Mouse (Mus musculus) neural tube, embryonic 11.5 days (tissue): ENCODE results near the gene Ddx17. TPM values are rescaled to one million over a fixed set of nuclear protein-coding genes. Genes with fewer than 3 reads are reported as not detected.

Experiments
- ATAC-seq: fragments of 200-750 bp; cut with Nextera tagmentation; 2 replicates; pipeline ENCODE4 v1.8.0; 2017; ENCODE audit warnings: moderate number of reproducible peaks, mild to moderate bottlenecking, moderate TSS enrichment, moderate library complexity; ENCODE audit not compliant: insufficient read depth, low FRiP score, low TSS enrichment
- DNase-seq: peaks from one replicate; pipeline ENCODE4 v3.0.0-alpha.2; 2015; ENCODE audit warnings: low spot score
- H3K27ac ChIP-seq: fragments of 300-500 bp; sonication (generic); 2 replicates; pipeline ENCODE4 v1.5.1; 2014; ENCODE audit warnings: low read depth, mild to moderate bottlenecking, low read length
- H3K27me3 ChIP-seq: fragments of 300-500 bp; sonication (generic); 2 replicates; pipeline ENCODE4 v1.6.1; 2014; ENCODE audit warnings: mild to moderate bottlenecking, low read length, mixed read lengths; ENCODE audit not compliant: control insufficient read depth, insufficient read depth
- H3K36me3 ChIP-seq: fragments of 300-500 bp; sonication (generic); 2 replicates; pipeline ENCODE4 v1.6.1; 2014; ENCODE audit warnings: mild to moderate bottlenecking, low read length, moderate library complexity, mixed read lengths; ENCODE audit not compliant: control insufficient read depth, insufficient read depth
- H3K4me1 ChIP-seq: fragments of 300-500 bp; sonication (generic); 2 replicates; pipeline ENCODE4 v1.6.1; 2014; ENCODE audit warnings: low read length, mixed read lengths; ENCODE audit not compliant: control insufficient read depth, insufficient read depth
- H3K4me2 ChIP-seq: fragments of 300-500 bp; sonication (generic); 2 replicates; pipeline ENCODE4 v1.6.1; 2014; ENCODE audit warnings: low read depth, mild to moderate bottlenecking, moderate library complexity
- H3K4me3 ChIP-seq: fragments of 300-500 bp; sonication (generic); 2 replicates; pipeline ENCODE4 v1.5.1; 2014; ENCODE audit warnings: low read depth, low read length
- H3K9ac ChIP-seq: fragments of 300-500 bp; sonication (generic); 2 replicates; pipeline ENCODE4 v1.6.1; 2014; ENCODE audit warnings: mild to moderate bottlenecking, low read length
- H3K9me3 ChIP-seq: fragments of 300-500 bp; sonication (generic); 2 replicates; pipeline ENCODE4 v1.6.1; 2016; ENCODE audit warnings: low read length; ENCODE audit not compliant: control insufficient read depth
- WGBS: fragments of 180-500 bp; shearing (Covaris S2); extraction: QIAGEN DNeasy Blood & Tissue Kit; methylation state at CpG from one replicate; pipeline ENCODE4 v1.1.7; 2014; 5-methylcytosine and 5-hydroxymethylcytosine counted together
- polyA plus RNA-seq: library from polyadenylated mRNA; unstranded; fragments of >200 nt; fragmentation: Nextera tagmentation; extraction: Ambion mirVana; gene quantifications from 2 replicates; pipeline ENCODE4 v1.2.1, GENCODE M21; 2014

Gene Ddx17
- polyA plus RNA-seq, 1 experiment from 2014 or later: 87.0 TPM

DNA sequence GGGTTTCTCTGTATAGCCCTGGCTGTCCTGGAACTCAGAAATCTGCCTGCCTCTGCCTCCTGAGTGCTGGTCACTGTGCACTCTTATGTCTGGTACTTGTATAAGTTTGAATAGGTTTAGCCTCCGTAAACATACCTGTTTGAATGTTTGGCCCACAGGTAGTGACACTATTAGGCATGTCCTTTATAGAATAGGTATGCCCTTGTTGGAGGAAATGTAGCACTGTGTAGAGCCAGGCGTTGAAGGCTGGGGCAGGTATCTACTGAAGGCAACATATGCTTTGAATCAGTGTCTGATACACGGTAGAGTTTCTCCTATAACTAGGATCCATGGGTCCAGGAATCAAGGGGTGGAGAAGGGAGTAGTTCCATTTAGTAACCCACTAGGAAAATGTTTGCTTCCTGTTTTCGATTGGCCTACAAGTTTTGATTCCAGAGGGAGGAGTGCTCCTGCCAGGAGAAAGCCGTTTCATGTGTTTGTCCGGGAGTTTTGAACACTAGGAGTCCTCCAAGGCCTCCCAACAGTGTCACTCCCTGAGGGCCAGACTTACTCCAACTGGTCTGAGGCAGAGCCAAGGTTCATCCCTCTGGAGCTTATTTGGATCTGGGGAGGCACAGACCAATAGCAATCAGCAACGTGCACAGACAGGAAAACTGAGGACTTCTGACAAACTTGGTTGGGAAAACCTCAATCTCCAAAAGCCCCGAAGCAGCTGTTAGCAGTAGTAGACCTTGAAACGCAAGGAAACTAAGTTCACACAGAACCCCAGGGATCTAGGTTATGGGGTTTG is 20.4 kb downstream of the Ddx17 start:
- DNase-seq: no peak
- no peak overlapping the region for H3K4me2 ChIP-seq
- no peaks in the 10 kb centered on the region for H3K27me3 ChIP-seq
- no peaks in the 10 kb centered on the region for H3K9me3 ChIP-seq
- H3K36me3 ChIP-seq: peaks cover 28% of the 10 kb centered on the region
- H3K9ac ChIP-seq: no peak overlapping the region
- H3K4me1 ChIP-seq: no peaks in the 10 kb centered on the region
- WGBS: 71% methylated on average over 9 of the region's 9 CpGs
- no peak overlapping the region for H3K27ac ChIP-seq
- H3K4me3 ChIP-seq: no peak overlapping the region
- ATAC-seq: no peak

DNA sequence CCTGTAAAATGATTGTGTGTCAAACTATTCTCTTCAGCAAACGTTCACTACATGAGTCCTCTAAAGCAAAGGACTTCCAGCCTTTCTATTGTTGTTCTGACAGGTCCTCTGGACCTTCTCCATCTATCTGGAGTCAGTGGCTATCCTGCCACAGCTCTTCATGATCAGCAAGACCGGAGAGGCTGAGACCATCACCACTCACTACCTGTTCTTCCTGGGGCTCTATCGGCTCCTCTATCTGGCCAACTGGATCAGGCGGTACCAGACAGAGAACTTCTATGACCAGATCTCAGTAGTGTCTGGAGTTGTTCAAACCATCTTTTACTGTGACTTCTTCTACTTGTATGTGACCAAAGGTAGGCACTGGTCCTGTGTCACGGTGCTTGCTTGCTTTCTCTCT is 21.0 kb downstream of the Ddx17 start:
- no peak for DNase-seq
- no peaks in the 10 kb centered on the region for H3K4me1 ChIP-seq
- peaks cover 27% of the 10 kb centered on the region for H3K36me3 ChIP-seq
- 89% methylated on average over 5 of the region's 5 CpGs for WGBS
- no peak overlapping the region for H3K4me2 ChIP-seq
- ATAC-seq: no peak
- no peaks in the 10 kb centered on the region for H3K9me3 ChIP-seq
- H3K4me3 ChIP-seq: no peak overlapping the region
- no peak overlapping the region for H3K27ac ChIP-seq
- H3K9ac ChIP-seq: no peak overlapping the region
- no peaks in the 10 kb centered on the region for H3K27me3 ChIP-seq

DNA sequence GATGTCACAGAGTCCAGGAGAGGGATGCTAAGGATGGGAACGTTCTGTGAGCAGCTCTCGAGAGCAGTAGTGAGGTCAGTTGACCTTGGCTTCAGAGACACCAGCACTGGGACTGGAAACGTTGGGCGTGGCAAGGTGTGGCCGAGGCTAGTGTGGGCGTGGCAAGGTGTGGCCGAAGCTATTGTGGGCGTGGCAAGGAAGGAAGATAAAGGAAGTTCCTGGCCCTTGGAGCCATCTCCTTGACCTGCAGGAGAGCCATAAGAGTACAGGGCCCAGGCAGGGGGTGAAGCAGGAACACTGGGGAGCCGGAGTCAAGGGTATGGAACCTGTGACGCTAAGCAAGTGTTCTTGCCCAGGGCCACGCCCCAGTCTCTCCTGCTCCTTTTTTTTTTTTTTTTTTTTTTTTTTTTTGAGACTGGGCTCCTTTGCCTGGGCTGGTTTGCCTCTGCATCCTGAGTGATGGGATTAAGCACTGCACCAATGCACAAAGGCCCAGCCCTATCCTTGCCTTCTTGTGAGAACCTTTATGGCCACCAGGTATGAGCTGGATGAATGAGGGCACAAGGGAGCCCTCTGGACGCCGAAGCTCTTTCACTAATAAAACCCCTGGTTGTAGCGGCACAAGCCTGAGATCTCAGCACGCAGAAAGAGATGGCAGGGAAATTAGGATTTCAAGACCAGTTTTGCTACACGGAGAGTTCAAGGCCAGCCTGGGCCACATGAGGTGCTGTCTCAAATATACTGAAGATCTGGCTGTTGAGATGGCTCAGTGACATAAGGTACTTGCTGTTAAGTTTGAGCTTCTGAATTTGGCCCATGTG is 26.9 kb downstream of the Ddx17 start:
- Histone ChIP-seq H3K27me3 (peaks cover 34% of the 10 kb centered on the region), H3K4me3 (no peak overlapping the region), H3K9me3 (no peaks in the 10 kb centered on the region), H3K4me2 (no peak overlapping the region), H3K9ac (no peak overlapping the region), H3K27ac (no peak overlapping the region), H3K4me1 (peaks cover 5% of the 10 kb centered on the region; the same call in 1 of the 2 replicates), H3K36me3 (no peaks in the 10 kb centered on the region)
- 48% methylated on average over 15 of the region's 16 CpGs for WGBS
- ATAC-seq (no peak), DNase-seq (no peak)

GRCm38 (mm10) chr15:79518571-79518970 is 28.0 kb downstream of the Ddx17 start:
- Histone ChIP-seq H3K36me3 (no peaks in the 10 kb centered on the region), H3K27ac (no peak overlapping the region), H3K4me1 (peaks cover 5% of the 10 kb centered on the region; the same call in 1 of the 2 replicates), H3K27me3 (peaks cover 45% of the 10 kb centered on the region), H3K4me2 (no peak overlapping the region), H3K9me3 (no peaks in the 10 kb centered on the region), H3K9ac (no peak overlapping the region), H3K4me3 (no peak overlapping the region)
- no peak for ATAC-seq
- no peak for DNase-seq
- 79% methylated on average over 3 of the region's 3 CpGs for WGBS

GRCm38 (mm10) chr15:79517710-79518109 is 28.8 kb downstream of the Ddx17 start:
- Histone ChIP-seq H3K9ac (no peak overlapping the region), H3K36me3 (no peaks in the 10 kb centered on the region), H3K27ac (no peak overlapping the region), H3K4me1 (peaks cover 5% of the 10 kb centered on the region; the same call in 1 of the 2 replicates), H3K4me3 (no peak overlapping the region), H3K9me3 (no peaks in the 10 kb centered on the region), H3K4me2 (no peak overlapping the region), H3K27me3 (peaks cover 51% of the 10 kb centered on the region)
- DNase-seq (no peak), ATAC-seq (no peak)
- WGBS: 69% methylated on average over 4 of the region's 4 CpGs

GRCm38 (mm10) chr15:79516171-79517096 is 30.1 kb downstream of the Ddx17 start, which contains the start of gene Kdelr3:
Kdelr3 (plus strand) TSS chr15:79516411.
- Histone ChIP-seq H3K36me3 (no peaks in the 10 kb centered on the region), H3K9me3 (no peaks in the 10 kb centered on the region), H3K9ac (peak within 1 kb of the TSS; percentile 46), H3K27ac (no peak within 1 kb of the TSS), H3K4me3 (peak within 1 kb of the TSS; percentile 44), H3K4me1 (peaks cover 5% of the 10 kb centered on the region; the same call in 1 of the 2 replicates), H3K4me2 (peak within 1 kb of the TSS; percentile 82), H3K27me3 (peaks cover 64% of the 10 kb centered on the region)
- peak; percentile 71 for DNase-seq
- 2% methylated on average over 68 of the region's 71 CpGs for whole genome bisulfite sequencing
- no peak for ATAC-seq

DNA sequence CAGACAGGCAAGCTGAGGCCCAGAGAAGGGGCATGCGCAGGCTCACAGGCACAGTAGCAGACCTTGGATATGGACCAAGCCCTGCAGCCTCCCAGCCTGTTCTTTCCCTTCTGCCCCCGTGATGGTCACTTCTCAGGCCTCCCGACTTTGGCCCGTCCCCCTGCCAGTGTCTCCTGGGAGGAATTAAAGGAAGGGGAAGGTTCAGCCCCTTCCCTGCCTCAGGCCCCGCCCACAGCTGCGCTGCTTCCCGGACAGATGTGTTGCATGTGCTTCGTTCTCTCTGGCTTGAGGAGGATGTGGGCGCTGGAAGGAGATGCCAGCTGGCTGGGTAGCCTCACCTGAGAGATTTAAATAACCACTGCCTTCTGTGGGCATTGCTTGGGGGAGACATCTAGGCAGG is 32.6 kb downstream of the Ddx17 start:
- H3K36me3 ChIP-seq: no peaks in the 10 kb centered on the region
- H3K4me3 ChIP-seq: no peak overlapping the region
- peaks cover 83% of the 10 kb centered on the region for H3K27me3 ChIP-seq
- no peak overlapping the region for H3K9ac ChIP-seq
- DNase-seq: peak; percentile 47
- H3K4me1 ChIP-seq: peaks cover 5% of the 10 kb centered on the region; the same call in 1 of the 2 replicates
- WGBS: 10% methylated on average over 9 of the region's 9 CpGs
- no peaks in the 10 kb centered on the region for H3K9me3 ChIP-seq
- H3K27ac ChIP-seq: no peak overlapping the region
- no peak overlapping the region for H3K4me2 ChIP-seq
- ATAC-seq: no peak
